Mouse (Mus musculus) midbrain, embryonic 13.5 days (tissue): ENCODE measurements around the gene G2e3. TPM values are rescaled to one million over a fixed set of nuclear protein-coding genes. Genes with fewer than 3 reads are reported as not detected.

Source experiments
- ATAC-seq: fragments of 200-750 bp; cut with Nextera tagmentation; 2 replicates; pipeline ENCODE4 v1.8.0; 2017; ENCODE audit warnings: mild to moderate bottlenecking, moderate TSS enrichment, moderate library complexity
- H3K27ac ChIP-seq: fragments of 300-500 bp; sonication (generic); 2 replicates; pipeline ENCODE4 v1.5.1; 2015; ENCODE audit warnings: inconsistent platforms, mild to moderate bottlenecking, moderate library complexity
- H3K27me3 ChIP-seq: fragments of 300-500 bp; sonication (generic); 2 replicates; pipeline ENCODE4 v1.6.1; 2015; ENCODE audit warnings: mild to moderate bottlenecking, inconsistent platforms
- H3K36me3 ChIP-seq: fragments of 300-500 bp; sonication (generic); 2 replicates; pipeline ENCODE4 v1.6.1; 2015; ENCODE audit warnings: mild to moderate bottlenecking, inconsistent platforms
- H3K4me1 ChIP-seq: fragments of 300-500 bp; sonication (generic); replicated peaks from 2 replicates; pipeline ENCODE4 v1.6.1; 2015; ENCODE audit warnings: inconsistent platforms
- H3K4me2 ChIP-seq: fragments of 300-500 bp; sonication (generic); replicated peaks from 2 replicates; pipeline ENCODE4 v1.6.1; 2015; ENCODE audit warnings: moderate library complexity, mild to moderate bottlenecking, inconsistent platforms
- H3K4me3 ChIP-seq: fragments of 300-500 bp; sonication (generic); replicated peaks from 2 replicates; pipeline ENCODE4 v1.5.1; 2015; ENCODE audit warnings: mild to moderate bottlenecking, inconsistent platforms
- H3K9ac ChIP-seq: fragments of 300-500 bp; sonication (generic); replicated peaks from 2 replicates; pipeline ENCODE4 v1.6.1; 2015; ENCODE audit warnings: mild to moderate bottlenecking, inconsistent platforms
- H3K9me3 ChIP-seq: fragments of 300-500 bp; sonication (generic); 2 replicates; pipeline ENCODE4 v1.6.1; 2016; ENCODE audit warnings: mild to moderate bottlenecking, inconsistent platforms
- WGBS: fragments of 180-500 bp; shearing (Covaris S2); methylation state at CpG from one replicate; pipeline ENCODE4 v1.1.7; 2015; 5-methylcytosine and 5-hydroxymethylcytosine counted together
- polyA plus RNA-seq: library from polyadenylated mRNA; unstranded; fragments of >200 nt; fragmentation: Nextera tagmentation; extraction: Ambion mirVana; gene quantifications from 2 replicates; pipeline ENCODE4 v1.2.1, GENCODE M21; 2015

Gene G2e3
- polyA plus RNA-seq, 1 experiment from 2014 or later, result 31.5 TPM

GRCm38 (mm10) chr12:51399871-51400270 is 52.0 kb downstream of the G2e3 start:
- no peak for ATAC-seq
- Histone ChIP-seq H3K9me3 (no peaks in the 10 kb centered on the region), H3K27ac (no peak overlapping the region), H3K9ac (no peak overlapping the region), H3K4me3 (no peak overlapping the region), H3K4me2 (no peak overlapping the region), H3K36me3 (peaks cover 48% of the 10 kb centered on the region), H3K27me3 (no peaks in the 10 kb centered on the region), H3K4me1 (no peaks in the 10 kb centered on the region)
- 96% methylated on average over 6 of the region's 6 CpGs for WGBS

GRCm38 (mm10) chr12:51402060-51402698 is 54.3 kb downstream of the G2e3 start:
- Histone ChIP-seq H3K4me3 (no peak overlapping the region), H3K36me3 (peaks cover 42% of the 10 kb centered on the region), H3K4me2 (no peak overlapping the region), H3K27ac (no peak overlapping the region), H3K9ac (no peak overlapping the region), H3K27me3 (no peaks in the 10 kb centered on the region), H3K4me1 (no peaks in the 10 kb centered on the region), H3K9me3 (no peaks in the 10 kb centered on the region)
- ATAC-seq, result peak; percentile 50; the same call in 1 of the 2 replicates
- WGBS, result 75% methylated on average over 5 of the region's 5 CpGs

GRCm38 (mm10) chr12:51403987-51404586 is 56.2 kb downstream of the G2e3 start:
- peaks cover 43% of the 10 kb centered on the region for H3K36me3 ChIP-seq
- H3K9me3 ChIP-seq, result no peaks in the 10 kb centered on the region
- H3K4me3 ChIP-seq, result no peak overlapping the region
- H3K27me3 ChIP-seq, result no peaks in the 10 kb centered on the region
- ATAC-seq, result no peak
- no peak overlapping the region for H3K9ac ChIP-seq
- H3K4me1 ChIP-seq, result no peaks in the 10 kb centered on the region
- 65% methylated on average over 4 of the region's 4 CpGs for WGBS
- no peak overlapping the region for H3K27ac ChIP-seq
- H3K4me2 ChIP-seq, result no peak overlapping the region

- no peak overlapping the region for H3K27ac ChIP-seq
- no peak overlapping the region for H3K4me3 ChIP-seq
- H3K36me3 ChIP-seq, result peaks cover 49% of the 10 kb centered on the region
- WGBS, result 92% methylated on average over 4 of the region's 4 CpGs
- no peaks in the 10 kb centered on the region for H3K4me1 ChIP-seq
- ATAC-seq, result no peak
- no peaks in the 10 kb centered on the region for H3K9me3 ChIP-seq
- no peaks in the 10 kb centered on the region for H3K27me3 ChIP-seq
- H3K9ac ChIP-seq, result no peak overlapping the region
- no peak overlapping the region for H3K4me2 ChIP-seq
These were observed 63.5 kb downstream of the G2e3 start for GRCm38 (mm10) chr12:51411362-51411761.

Other genes with a start within 250 kb of the G2e3 start
- gene Scfd1, start 29.4 kb downstream of the G2e3 start, polyA plus RNA-seq, result 70.8 and 74.3 TPM in 2 replicates
- gene Coch, start 245.3 kb downstream of the G2e3 start, polyA plus RNA-seq, result 6.7 TPM in 2 replicates